Mouse (Mus musculus): ENCODE measurements at regions not wholly inside any gene's neighbourhood (a gene's known extent, or its start where the extent isn't known, plus 50 kb on each side); places are given as distances from the start of the nearest gene placed in this dataset.

- no peak for DNase-seq
Observed at GRCm38 (mm10) chr12:70715836-70716235, 109.5 kb upstream of the Frmd6 start.

GRCm38 (mm10) chr12:70718602-70719001 is 106.7 kb upstream of the Frmd6 start:
- DNase-seq = no peak

GRCm38 (mm10) chr12:70719255-70719654 is 106.1 kb upstream of the Frmd6 start:
- DNase-seq = no peak

- DNase-seq = no peak
Observed at GRCm38 (mm10) chr12:70720178-70720894, 105.0 kb upstream of the Frmd6 start.

GRCm38 (mm10) chr12:70725326-70725725 is 100.0 kb upstream of the Frmd6 start:
- peak; percentile 68 to 74 for DNase-seq

- no peak for DNase-seq
Observed at GRCm38 (mm10) chr12:70727496-70728259, 97.6 kb upstream of the Frmd6 start.

GRCm38 (mm10) chr12:70728407-70728806 is 96.9 kb upstream of the Frmd6 start:
- DNase-seq = no peak

GRCm38 (mm10) chr12:70729961-70730360 is 95.4 kb upstream of the Frmd6 start:
- peak; percentile 48 for DNase-seq

- no peak for DNase-seq
Observed at GRCm38 (mm10) chr12:70731498-70731897, 93.8 kb upstream of the Frmd6 start.

- peak in 1 of 2 experiments; percentile 35 for DNase-seq
Observed at GRCm38 (mm10) chr12:70732591-70732990, 92.7 kb upstream of the Frmd6 start.

GRCm38 (mm10) chr12:70738554-70738953 is 86.8 kb upstream of the Frmd6 start:
- DNase-seq = no peak

GRCm38 (mm10) chr12:70739316-70739715 is 86.0 kb upstream of the Frmd6 start:
- peak; percentile 36 to 46 for DNase-seq

- peak in 1 of 2 experiments; percentile 14 for DNase-seq
Observed at GRCm38 (mm10) chr12:70739766-70740165, 85.5 kb upstream of the Frmd6 start.

GRCm38 (mm10) chr12:70742836-70743235 is 82.5 kb upstream of the Frmd6 start:
- DNase-seq = peak; percentile 64 to 65

GRCm38 (mm10) chr12:70745681-70746080 is 79.6 kb upstream of the Frmd6 start:
- peak; percentile 62 to 63 for DNase-seq

- DNase-seq = peak; percentile 50 to 58
Observed at GRCm38 (mm10) chr12:70749651-70750050, 75.7 kb upstream of the Frmd6 start.

- no peak for DNase-seq
Observed at GRCm38 (mm10) chr12:70750651-70751578, 74.4 kb upstream of the Frmd6 start.

GRCm38 (mm10) chr12:70752266-70752910 is 72.9 kb upstream of the Frmd6 start:
- DNase-seq = no peak

GRCm38 (mm10) chr12:70752911-70753290 is 72.4 kb upstream of the Frmd6 start:
- no peak for DNase-seq

- DNase-seq = no peak
Observed at GRCm38 (mm10) chr12:70753458-70753857, 71.9 kb upstream of the Frmd6 start.

GRCm38 (mm10) chr12:70758080-70758479 is 67.2 kb upstream of the Frmd6 start:
- no peak for DNase-seq

- DNase-seq = no peak
Observed at GRCm38 (mm10) chr12:70763542-70763941, 61.8 kb upstream of the Frmd6 start.
